Mouse (Mus musculus) neutrophil, adult 5-6 weeks (primary cell): ENCODE measurements around the gene Ankrd22. TPM values are rescaled to one million over a fixed set of nuclear protein-coding genes. Genes with fewer than 3 reads are reported as not detected.
"Not testable (repeated sequence)": the region's sequence is repeated elsewhere in the genome, so short reads cannot be mapped to it uniquely, and the experiment has no call there.

Experiments used
- ATAC-seq: fragments of 151-379, 151-347 bp; 2 replicates; pipeline ENCODE4 v1.8.0; 2017; ENCODE audit warnings: mild to moderate bottlenecking, moderate TSS enrichment; ENCODE audit not compliant: insufficient number of reproducible peaks, poor library complexity, low FRiP score, severe bottlenecking; ENCODE audit errors: extremely low read depth
- total RNA-seq: library from RNA; stranded (forward); fragments of 200-1000 nt; gene quantifications from 2 replicates; pipeline ENCODE4 v1.2.3, GENCODE M21; 2017

Ankrd22 gene
- 9.3 and 10.5 TPM in 2 replicates for total RNA-seq

GRCm38 (mm10) chr19:34165891-34166290 lies at the start of gene Ankrd22:
Gene Ankrd22 (minus strand): TSS chr19:34166053.
- ATAC-seq, result peak; percentile 80

- ATAC-seq, result no peak
Observed at GRCm38 (mm10) chr19:34214136-34214535, 48.3 kb upstream of the Ankrd22 start.

GRCm38 (mm10) chr19:34213251-34213645 lies 47.4 kb upstream of the Ankrd22 start:
- ATAC-seq, result no peak

GRCm38 (mm10) chr19:34212489-34213250 lies 46.8 kb upstream of the Ankrd22 start:
- ATAC-seq, result no peak

- no peak for ATAC-seq
Observed at GRCm38 (mm10) chr19:34210841-34211240, 45.0 kb upstream of the Ankrd22 start.

GRCm38 (mm10) chr19:34209930-34210581 lies 44.2 kb upstream of the Ankrd22 start:
- no peak for ATAC-seq

GRCm38 (mm10) chr19:34209031-34209430 lies 43.2 kb upstream of the Ankrd22 start:
- ATAC-seq, result no peak

- no peak for ATAC-seq
Observed at GRCm38 (mm10) chr19:34206760-34207440, 41.0 kb upstream of the Ankrd22 start.

- not testable (repeated sequence) for ATAC-seq
Observed at GRCm38 (mm10) chr19:34206128-34206527, 40.3 kb upstream of the Ankrd22 start.

- ATAC-seq, result no peak
Observed at GRCm38 (mm10) chr19:34202668-34203067, 36.8 kb upstream of the Ankrd22 start.

GRCm38 (mm10) chr19:34199488-34199887 lies 33.6 kb upstream of the Ankrd22 start:
- ATAC-seq, result peak; percentile 60; the same call in 1 of the 2 replicates

- no peak for ATAC-seq
Observed at GRCm38 (mm10) chr19:34198901-34199300, 33.0 kb upstream of the Ankrd22 start.

GRCm38 (mm10) chr19:34198066-34198465 lies 32.2 kb upstream of the Ankrd22 start:
- no peak for ATAC-seq

- no peak for ATAC-seq
Observed at GRCm38 (mm10) chr19:34195031-34195430, 29.2 kb upstream of the Ankrd22 start.

GRCm38 (mm10) chr19:34194132-34194745 lies 28.4 kb upstream of the Ankrd22 start:
- no peak for ATAC-seq

- no peak for ATAC-seq
Observed at GRCm38 (mm10) chr19:34193683-34194082, 27.8 kb upstream of the Ankrd22 start.

- ATAC-seq, result no peak
Observed at GRCm38 (mm10) chr19:34193149-34193548, 27.3 kb upstream of the Ankrd22 start.

GRCm38 (mm10) chr19:34192008-34192963 lies 26.4 kb upstream of the Ankrd22 start, which contains the start of gene Stambpl1:
Gene Stambpl1 (plus strand): TSS chr19:34192229.
- ATAC-seq, result peak; percentile 90
